Mouse (Mus musculus) neutrophil, adult 83 days (primary cell): Measurements from ENCODE around the gene Spem1. TPM values are rescaled to one million over a fixed set of nuclear protein-coding genes. Genes with fewer than 3 reads are reported as not detected.

Source experiments
- total RNA-seq, 2 experiments: library from RNA; stranded (reverse); gene quantifications; one replicate each; pipeline ENCODE4 v1.2.4; 2023

The Spem1 gene
- total RNA-seq = not detected

DNA sequence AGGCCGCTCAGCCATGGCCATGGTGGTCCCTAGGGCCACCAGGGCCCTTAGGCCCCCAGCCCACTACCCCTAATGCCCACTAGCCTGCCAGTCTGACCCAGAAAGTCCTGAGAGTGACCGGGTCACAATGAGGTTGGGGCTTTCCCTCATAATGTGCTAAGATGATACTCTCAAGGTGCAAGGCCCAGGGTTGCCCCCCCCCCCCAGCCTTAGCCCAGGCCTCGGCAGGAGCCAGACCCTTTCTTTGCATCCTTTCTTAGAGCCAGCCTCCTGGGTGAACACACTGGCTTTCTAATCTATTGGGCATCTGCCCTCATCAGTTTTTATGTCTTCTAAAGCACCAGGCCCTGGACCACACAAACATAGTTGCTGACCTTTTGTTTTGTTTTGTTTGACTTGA, at the start of gene Spem1:
Spem1 (minus strand) TSS at position 101 of the 400 bp plus-strand sequence.

DNA sequence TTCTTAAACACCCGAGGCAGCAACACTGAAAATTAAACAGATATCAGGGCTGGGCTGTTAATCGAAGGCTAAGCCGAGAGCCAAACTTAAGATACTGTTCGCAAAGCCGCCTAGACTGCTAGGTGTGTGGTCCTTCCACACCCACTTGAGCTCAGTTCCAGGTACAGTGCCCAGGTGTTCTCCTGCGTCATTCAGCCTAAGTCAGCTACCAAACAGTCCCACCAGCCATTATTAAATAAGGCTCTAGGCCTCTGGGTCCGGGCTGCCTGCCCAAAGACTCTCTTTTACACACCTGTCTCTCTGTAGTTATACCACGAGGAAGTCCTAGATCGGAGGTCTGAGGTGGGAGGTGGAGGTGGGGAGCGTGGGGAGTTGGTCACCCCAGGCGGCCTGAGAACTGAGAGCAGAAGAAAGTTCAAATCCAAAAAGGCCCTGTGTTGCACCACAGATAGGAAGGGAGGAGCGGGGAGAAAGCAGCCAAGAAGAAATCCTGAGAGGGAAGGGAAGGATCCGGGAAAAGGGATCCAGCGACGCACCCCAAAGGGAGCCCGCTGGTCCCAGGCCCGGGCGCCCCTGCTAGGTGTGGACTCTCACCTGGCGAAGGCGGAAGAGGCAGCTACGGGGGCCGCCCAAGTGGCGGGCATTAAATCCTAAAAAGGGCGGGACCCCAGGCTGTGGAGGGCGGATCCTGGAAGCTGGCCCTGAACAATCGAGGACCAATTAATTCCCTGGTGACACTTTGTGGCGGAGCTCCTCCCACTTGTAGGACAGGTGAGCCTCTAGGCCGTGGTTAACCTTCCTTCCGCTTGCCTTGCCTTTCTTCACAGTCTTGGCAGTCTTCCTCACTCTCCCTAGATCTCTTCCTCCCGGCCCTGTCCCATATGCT, 36.4 kb upstream of the Spem1 start, which contains the start of gene Tnk1:
Tnk1 (minus strand) TSS at position 618 of the 886 bp plus-strand sequence.

DNA sequence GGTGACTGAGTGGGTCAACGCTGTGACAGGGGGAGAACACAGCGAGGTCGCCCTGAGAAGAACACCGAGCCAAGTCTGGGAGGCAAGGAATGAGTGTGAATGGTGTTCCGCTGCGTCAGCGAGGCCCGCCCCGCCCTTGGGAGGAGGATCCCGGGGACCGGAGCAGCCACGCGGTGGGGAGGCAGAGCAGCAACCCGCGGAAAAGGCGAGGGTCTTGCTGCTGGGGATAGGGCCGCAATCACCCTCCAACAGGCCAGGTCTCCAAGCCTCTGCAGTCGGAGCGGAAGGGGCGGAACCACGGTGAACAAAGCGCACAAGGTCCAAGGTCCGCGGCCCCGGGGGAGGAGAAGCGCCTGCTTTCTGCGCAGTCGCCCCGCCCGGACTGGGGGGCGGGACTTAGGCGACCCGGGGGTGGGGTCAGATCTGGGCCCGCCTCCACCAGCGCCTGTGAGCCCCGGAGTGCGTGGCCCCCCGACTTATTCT, 24.3 kb upstream of the Spem1 start, which contains the start of gene Plscr3:
Plscr3 (plus strand) TSS at position 179 of the 483 bp plus-strand sequence.

DNA sequence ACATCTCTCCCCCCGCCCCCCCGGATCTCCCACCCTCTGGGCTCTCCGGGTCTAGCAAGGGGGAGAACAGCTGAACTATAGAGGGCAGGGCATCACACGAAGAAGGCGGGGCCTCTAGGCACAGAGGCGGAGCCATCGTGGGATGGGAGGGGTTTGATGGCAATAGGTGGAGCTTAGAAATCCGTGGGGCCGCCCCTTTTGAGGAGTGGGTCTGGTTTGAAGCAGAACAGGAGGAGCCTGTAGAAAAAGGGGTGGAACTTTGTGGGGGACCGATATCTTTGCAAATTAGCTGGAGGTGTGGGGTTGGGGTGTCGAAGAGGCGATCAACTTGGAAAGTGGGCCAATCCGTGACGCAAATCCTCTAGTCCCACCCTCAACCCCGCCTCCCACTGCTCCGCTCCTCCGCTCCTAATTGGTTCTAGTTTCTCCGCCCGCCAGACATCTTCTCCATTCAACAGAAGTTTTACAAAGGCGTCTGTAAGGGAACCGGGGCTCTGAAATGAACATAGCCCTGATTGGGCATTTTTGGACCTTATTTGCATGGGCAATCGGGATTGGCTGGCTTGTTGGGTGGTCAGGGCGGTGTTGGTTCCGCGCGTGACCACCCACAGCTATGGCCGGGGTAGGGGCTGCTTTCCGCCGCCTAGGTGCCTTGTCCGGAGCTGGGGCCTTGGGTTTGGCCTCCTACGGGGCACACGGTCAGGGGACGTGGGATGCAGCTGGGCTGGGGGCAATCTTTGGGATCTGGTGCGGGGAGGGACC, 16.2 kb upstream of the Spem1 start, which contains the start of gene Tmem256:
Tmem256 (plus strand) TSS at position 563 of the 762 bp plus-strand sequence.

DNA sequence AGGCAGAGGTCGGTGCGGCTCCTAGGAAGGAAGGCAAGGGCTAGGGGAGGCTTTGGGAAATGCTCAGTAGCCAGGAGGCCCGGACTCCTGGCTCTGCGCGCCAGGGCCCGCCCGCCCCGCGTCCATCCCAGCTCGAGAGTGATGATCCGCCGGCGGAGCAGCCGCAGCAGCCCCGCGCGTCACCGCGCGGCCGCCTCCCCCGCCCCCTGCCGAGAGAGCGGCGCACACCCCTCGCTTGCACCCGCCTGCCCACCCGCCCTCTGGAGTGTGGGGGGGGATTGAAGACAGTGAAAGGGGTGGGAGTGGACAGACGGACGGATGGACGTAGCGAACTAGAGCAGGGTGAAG, 15.6 kb upstream of the Spem1 start, which contains the start of gene Nlgn2:
Nlgn2 (minus strand) TSS at position 181 of the 348 bp plus-strand sequence.

DNA sequence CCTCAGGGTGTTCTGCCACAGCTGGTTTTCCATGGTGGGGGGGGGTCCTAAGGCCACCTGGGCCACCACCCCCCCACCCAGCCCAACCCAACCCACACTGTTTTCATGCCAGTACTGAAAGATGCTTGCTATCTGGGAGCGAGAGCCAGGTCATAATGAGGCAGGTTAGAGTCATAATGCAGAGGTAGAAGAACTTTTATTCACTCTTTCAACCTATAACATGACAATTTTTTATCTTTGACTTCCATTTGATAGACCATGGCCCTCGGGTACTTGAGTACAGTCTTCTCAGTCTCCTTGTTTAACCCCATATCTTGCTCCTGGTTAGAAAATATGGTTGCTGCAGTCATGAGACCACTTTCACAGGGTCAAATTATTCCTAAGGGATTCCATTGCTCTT, 3.6 kb downstream of the Spem1 start, which contains the start of gene Spem2:
Spem2 (minus strand) TSS at position 101 of the 400 bp plus-strand sequence.

DNA sequence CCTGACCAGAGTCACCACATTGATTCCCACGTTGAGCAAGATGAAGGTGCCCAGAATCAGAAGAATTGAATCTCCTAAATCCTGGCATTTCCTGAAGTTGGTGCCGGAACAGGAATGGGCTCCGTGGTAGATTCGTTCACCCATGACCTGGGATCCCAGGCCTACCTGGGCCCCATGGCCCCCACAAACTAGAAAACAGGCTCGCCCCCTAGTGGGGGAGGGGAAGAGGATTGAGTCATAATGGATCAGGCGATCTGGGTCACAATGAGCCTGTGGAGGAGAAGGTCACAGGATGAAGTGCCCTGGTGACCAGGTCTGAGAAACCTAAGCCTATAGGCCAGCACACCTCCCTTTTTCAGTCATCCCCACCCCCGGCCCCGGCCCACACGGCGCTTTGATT, 6.8 kb downstream of the Spem1 start, which contains the start of gene Gm39566:
Gm39566 (minus strand) TSS at position 144 of the 400 bp plus-strand sequence.

DNA sequence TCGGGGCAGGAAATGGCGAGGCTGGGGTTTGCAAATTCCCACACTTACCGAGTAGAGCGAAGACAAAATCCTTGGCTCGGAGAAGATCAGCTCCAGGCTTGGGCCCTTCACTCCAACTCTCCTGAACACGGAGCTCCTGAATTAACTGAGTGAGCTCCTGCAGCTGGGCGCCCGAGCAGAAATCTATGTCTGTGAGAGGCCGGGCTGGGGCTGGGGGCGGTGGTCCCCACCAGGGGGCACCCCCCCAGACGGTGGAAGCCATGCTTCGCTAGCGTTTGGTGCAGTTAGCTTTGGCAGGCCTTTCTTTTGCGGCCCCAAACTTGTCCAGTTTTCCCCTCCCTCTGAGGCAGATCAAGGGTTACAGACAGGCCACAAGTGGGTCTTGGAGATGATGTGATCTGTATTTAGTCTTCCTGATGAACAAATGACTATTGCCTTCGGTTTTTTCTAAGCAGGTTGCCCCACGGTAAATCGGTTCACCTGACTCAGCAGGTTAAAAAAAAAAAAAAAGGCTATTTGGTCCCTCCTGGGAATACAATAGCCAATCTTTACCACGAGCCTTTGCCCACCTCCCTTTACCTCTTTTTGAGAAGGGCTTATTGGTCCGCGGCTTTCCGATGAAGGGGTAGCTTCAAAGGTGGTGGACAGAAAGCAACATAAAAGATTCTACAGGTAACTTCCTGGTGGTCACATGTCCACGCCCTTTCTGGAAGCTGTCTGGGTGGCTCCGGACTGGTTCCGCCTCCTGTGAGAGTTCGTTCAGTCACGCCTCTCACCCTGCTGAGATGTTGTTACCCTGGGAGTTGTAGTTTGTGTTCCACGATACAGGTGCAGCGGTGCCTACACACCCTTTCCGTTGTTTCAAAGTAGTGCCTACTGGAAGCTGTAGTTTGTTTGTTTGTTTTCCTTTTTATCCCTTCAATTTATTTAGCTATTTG, 16.7 kb downstream of the Spem1 start, which contains the start of gene Tmem102:
Tmem102 (minus strand) TSS at position 653 of the 938 bp plus-strand sequence.

DNA sequence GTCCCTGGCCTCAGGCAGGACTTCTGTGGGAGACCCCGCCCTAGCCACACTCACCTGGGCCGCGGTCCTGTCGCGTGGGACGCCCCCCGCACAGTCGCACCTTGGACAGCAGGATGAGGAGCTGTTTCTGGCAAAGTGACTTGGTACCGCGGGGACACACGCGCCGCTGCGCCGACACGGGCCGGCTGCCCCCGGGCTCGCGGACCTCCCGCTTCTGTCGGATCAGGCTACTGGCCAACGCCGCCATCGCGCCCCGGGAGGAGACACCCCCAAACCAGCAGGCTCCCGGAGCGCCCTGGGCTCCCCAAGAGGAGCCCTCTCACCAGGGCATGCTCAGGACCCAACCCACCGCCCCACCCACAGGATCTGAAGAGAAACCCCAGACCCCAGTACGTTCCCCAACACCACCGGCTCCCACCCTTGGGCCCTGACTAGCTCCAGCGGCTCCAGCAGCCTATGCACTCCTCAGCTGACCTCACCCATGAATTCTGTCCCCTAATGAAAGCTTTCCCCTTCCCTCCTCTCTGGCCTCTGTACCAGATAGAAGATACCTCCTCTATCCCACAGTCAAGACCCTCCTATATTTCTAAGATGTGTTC, 20.5 kb downstream of the Spem1 start, which contains the start of gene Fgf11:
Fgf11 (minus strand) TSS at position 479 of the 599 bp plus-strand sequence.

DNA sequence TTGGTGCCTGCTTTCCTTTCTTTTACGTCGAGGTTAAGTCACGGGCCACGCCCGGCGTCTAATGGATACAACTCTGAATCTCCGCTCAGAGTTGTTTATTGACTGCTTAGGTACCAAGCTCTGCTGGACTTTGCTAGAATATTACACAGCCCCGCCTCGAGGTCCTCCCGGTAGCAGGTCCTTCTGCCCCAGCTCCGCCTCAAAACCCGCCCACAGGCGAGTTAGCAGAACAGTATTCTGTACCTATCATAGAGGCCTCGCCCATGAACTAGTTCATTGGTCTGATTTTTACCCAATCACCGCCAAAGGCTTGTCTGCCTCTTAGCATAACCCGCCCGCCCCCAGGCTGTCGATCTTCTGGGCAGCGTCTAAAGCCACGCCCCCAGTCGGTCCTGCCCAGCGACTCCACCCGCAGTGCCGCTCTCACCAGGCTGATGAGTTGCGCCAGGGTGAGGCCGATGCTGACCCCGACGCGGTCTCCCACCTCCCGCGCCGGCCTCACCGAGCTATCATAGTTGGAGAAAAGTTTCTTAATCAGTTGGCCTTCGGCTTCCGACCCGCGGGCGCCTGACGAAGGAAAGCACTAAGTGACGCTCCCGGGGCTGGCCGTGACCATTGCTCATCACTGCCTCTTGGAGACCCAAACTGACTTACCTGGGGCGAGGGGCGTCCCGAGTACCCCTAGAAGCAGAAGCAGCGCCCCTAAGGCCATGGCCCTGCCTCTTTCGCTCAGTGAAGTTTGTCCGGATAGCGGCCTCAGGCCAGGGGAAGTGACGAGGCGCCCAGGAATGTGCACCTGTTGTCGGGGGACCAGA, 26.6 kb downstream of the Spem1 start, which contains the start of gene Chrnb1:
Chrnb1 (minus strand) TSS at position 776 of the 815 bp plus-strand sequence.

Other genes with a start within 250 kb of the Spem1 start
- 1 to 10 TPM; 9.0 to 9.8 TPM for gene Wrap53, start 241.9 kb downstream of the Spem1 start, total RNA-seq
- gene Trp53, start 241.8 kb downstream of the Spem1 start, total RNA-seq = 10 to 100 TPM; 59.1 to 59.7 TPM
- gene Atp1b2, start 216.2 kb downstream of the Spem1 start, total RNA-seq = 1 to 10 TPM; 5.4 to 6.9 TPM
- gene Shbg, start 204.3 kb downstream of the Spem1 start, total RNA-seq = not detected
- gene Sat2, start 200.2 kb downstream of the Spem1 start, total RNA-seq = not detected
- 10 to 100 TPM; 42.3 to 53.2 TPM for gene Fxr2, start 189.2 kb downstream of the Spem1 start, total RNA-seq
- under 1 TPM in 1 of 2 experiments, not detected in 1; 0.55 TPM for gene Sox15, start 166.9 kb downstream of the Spem1 start, total RNA-seq
- 10 to 100 TPM; 51.6 to 54.9 TPM for gene Mpdu1, start 159.5 kb downstream of the Spem1 start, total RNA-seq
- gene Cd68, start 156.0 kb downstream of the Spem1 start, total RNA-seq = 100 to 1,000 TPM; 138 to 157 TPM
- gene Eif4a1, start 149.8 kb downstream of the Spem1 start, total RNA-seq = 100 to 1,000 TPM; 554 to 653 TPM
- 10 to 100 TPM; 64.7 to 65.2 TPM for gene Senp3, start 140.1 kb downstream of the Spem1 start, total RNA-seq
- gene Tnfsf13, start 136.4 kb downstream of the Spem1 start, total RNA-seq = 10 to 100 TPM; 15.8 to 16.0 TPM
- 1 to 10 TPM; 7.9 to 8.7 TPM for gene Tnfsf12, start 126.3 kb downstream of the Spem1 start, total RNA-seq
- 1 to 10 TPM; 4.7 to 5.5 TPM for gene Tnfsfm13, start 126.1 kb downstream of the Spem1 start, total RNA-seq
- 10 to 100 TPM; 82.6 to 86.1 TPM for gene Polr2a, start 63.5 kb downstream of the Spem1 start, total RNA-seq
- gene Slc35g3, start 60.2 kb downstream of the Spem1 start, total RNA-seq = not detected
- gene Zbtb4, start 56.3 kb downstream of the Spem1 start, total RNA-seq = 1 to 10 TPM; 2.4 to 3.3 TPM
- gene Chrnb1, start 26.2 kb downstream of the Spem1 start, total RNA-seq = 1 to 10 TPM in 1 of 2 experiments, under 1 TPM in 1; 0.79 to 1.9 TPM
- under 1 TPM in 1 of 2 experiments, not detected in 1; 0.18 TPM for gene Fgf11, start 20.3 kb downstream of the Spem1 start, total RNA-seq
- not detected for gene Tmem102, start 16.6 kb downstream of the Spem1 start, total RNA-seq
- gene Gm39566, start 6.9 kb downstream of the Spem1 start, total RNA-seq = not detected
- not detected for gene Spem2, start 3.7 kb downstream of the Spem1 start, total RNA-seq
- 1 to 10 TPM; 1.3 to 2.1 TPM for gene Nlgn2, start 15.6 kb upstream of the Spem1 start, total RNA-seq
- 100 to 1,000 TPM in 1 of 2 experiments, 10 to 100 TPM in 1; 99.2 to 106 TPM for gene Tmem256, start 16.3 kb upstream of the Spem1 start, total RNA-seq
- gene Plscr3, start 24.2 kb upstream of the Spem1 start, total RNA-seq = 10 to 100 TPM; 35.0 to 35.9 TPM
- gene Tnk1, start 36.5 kb upstream of the Spem1 start, total RNA-seq = not detected
- gene Tmem95, start 55.8 kb upstream of the Spem1 start, total RNA-seq = 1 to 10 TPM in 1 of 2 experiments, under 1 TPM in 1; 0.88 to 1.2 TPM
- 1 to 10 TPM; 8.6 to 9.0 TPM for gene Kctd11, start 59.2 kb upstream of the Spem1 start, total RNA-seq
- 100 to 1,000 TPM; 260 to 263 TPM for gene Acap1, start 73.4 kb upstream of the Spem1 start, total RNA-seq
- 1 to 10 TPM; 3.0 to 3.2 TPM for gene 2810408A11Rik, start 78.8 kb upstream of the Spem1 start, total RNA-seq
- 10 to 100 TPM; 20.9 to 27.6 TPM for gene Neurl4, start 78.9 kb upstream of the Spem1 start, total RNA-seq
- 10 to 100 TPM; 69.0 to 84.5 TPM for gene Gps2, start 91.7 kb upstream of the Spem1 start, total RNA-seq
- gene Eif5a, start 99.8 kb upstream of the Spem1 start, total RNA-seq = 100 to 1,000 TPM; 482 to 501 TPM
- gene Ybx2, start 113.6 kb upstream of the Spem1 start, total RNA-seq = not detected
- gene Slc2a4, start 126.0 kb upstream of the Spem1 start, total RNA-seq = 1 to 10 TPM in 1 of 2 experiments, under 1 TPM in 1; 0.97 to 1.3 TPM
- not detected for gene Cldn7, start 142.6 kb upstream of the Spem1 start, total RNA-seq
- gene Ctdnep1, start 159.0 kb upstream of the Spem1 start, total RNA-seq = 10 to 100 TPM; 75.0 to 80.3 TPM
- 10 to 100 TPM; 24.3 to 31.0 TPM for gene Elp5, start 160.3 kb upstream of the Spem1 start, total RNA-seq
- gene Gabarap, start 169.0 kb upstream of the Spem1 start, total RNA-seq = 100 to 1,000 TPM; 475 to 527 TPM
- 10 to 100 TPM; 41.2 to 53.6 TPM for gene Phf23, start 173.6 kb upstream of the Spem1 start, total RNA-seq
- 10 to 100 TPM; 15.0 to 18.2 TPM for gene Dvl2, start 178.4 kb upstream of the Spem1 start, total RNA-seq
- 10 to 100 TPM; 39.3 to 50.0 TPM for gene Acadvl, start 193.2 kb upstream of the Spem1 start, total RNA-seq
- gene Dlg4, start 194.8 kb upstream of the Spem1 start, total RNA-seq = 1 to 10 TPM; 5.5 to 5.8 TPM
- gene Asgr1, start 231.9 kb upstream of the Spem1 start, total RNA-seq = not detected